Mouse (Mus musculus) liver, embryonic 14.5 days (tissue): ENCODE measurements at regions not wholly inside any gene's neighbourhood (a gene's known extent, or its start where the extent isn't known, plus 50 kb on each side); places are given as distances from the start of the nearest gene placed in this dataset.

Source experiments
- ATAC-seq: fragments of 200-750 bp; cut with Nextera tagmentation; 2 replicates; pipeline ENCODE4 v1.8.0; 2017; ENCODE audit warnings: moderate number of reproducible peaks, mild to moderate bottlenecking, moderate library complexity; ENCODE audit not compliant: insufficient read depth
- DNase-seq, 3 experiments: peaks; one replicate each; pipeline ENCODE4 v3.0.0-alpha.2; 2012 to 2013; ENCODE audit warnings: low read depth in 3 of 3, low spot score in 3 of 3
- H3K27ac ChIP-seq: fragments of 300-500 bp; sonication (generic); 2 replicates; pipeline ENCODE4 v1.5.1; 2014; ENCODE audit warnings: moderate library complexity, mild to moderate bottlenecking, control low read depth, inconsistent platforms
- H3K27me3 ChIP-seq: fragments of 300-500 bp; sonication (generic); 2 replicates; pipeline ENCODE4 v1.6.1; 2014; ENCODE audit warnings: mild to moderate bottlenecking, low read length, moderate library complexity; ENCODE audit not compliant: control insufficient read depth, insufficient read depth
- H3K36me3 ChIP-seq: fragments of 300-500 bp; sonication (generic); replicated peaks from 2 replicates; pipeline ENCODE4 v1.6.1; 2014; ENCODE audit warnings: low read depth; ENCODE audit not compliant: control insufficient read depth, insufficient read depth
- H3K4me1 ChIP-seq, 2 experiments: fragments of 200-500 bp in 1 of 2; fragments of 300-500 bp in 1 of 2; sonication (generic) in 1 of 2; replicated peaks; 2 replicates each; pipeline ENCODE4 v1.6.1; 2012 to 2014; ENCODE audit warnings: antibody characterized with exemption in 1 of 2, inconsistent platforms in 1 of 2, low read length in 1 of 2; ENCODE audit not compliant: control insufficient read depth in 2 of 2, insufficient read depth in 2 of 2
- H3K4me2 ChIP-seq: fragments of 300-500 bp; sonication (generic); 2 replicates; pipeline ENCODE4 v1.6.1; 2014; ENCODE audit warnings: low read depth, mild to moderate bottlenecking, control low read depth, moderate library complexity
- H3K4me3 ChIP-seq, 2 experiments: fragments of 200-500 bp in 1 of 2; fragments of 300-500 bp in 1 of 2; sonication (generic) in 1 of 2; 2 replicates each; pipeline ENCODE4 v1.5.1; 2012 to 2014; ENCODE audit warnings: low read depth in 2 of 2, low read length in 2 of 2, mild to moderate bottlenecking in 2 of 2, control low read depth in 1 of 2, inconsistent platforms in 1 of 2, moderate library complexity in 1 of 2; ENCODE audit not compliant: insufficient read depth in 1 of 2
- H3K9ac ChIP-seq: fragments of 300-500 bp; sonication (generic); replicated peaks from 2 replicates; pipeline ENCODE4 v1.6.1; 2014; ENCODE audit warnings: mild to moderate bottlenecking, control low read depth, moderate library complexity
- H3K9me3 ChIP-seq: fragments of 300-500 bp; sonication (generic); 2 replicates; pipeline ENCODE4 v1.6.1; 2016; ENCODE audit warnings: low read length, mixed read lengths; ENCODE audit not compliant: control insufficient read depth
- CTCF ChIP-seq: IDR thresholded peaks from 2 replicates; pipeline ENCODE4 v1.5.1; 2016; ENCODE audit warnings: antibody characterized with exemption, low read depth, control low read depth
- EP300 ChIP-seq: IDR thresholded peaks from 2 replicates; pipeline ENCODE4 v1.6.1; 2016; ENCODE audit warnings: antibody characterized with exemption, low read depth
- WGBS: fragments of 180-500 bp; shearing (Covaris S2); extraction: QIAGEN DNeasy Blood & Tissue Kit; methylation state at CpG from one replicate; pipeline ENCODE4 v1.1.7; 2014; ENCODE audit not compliant: insufficient replicate concordance; 5-methylcytosine and 5-hydroxymethylcytosine counted together

DNA sequence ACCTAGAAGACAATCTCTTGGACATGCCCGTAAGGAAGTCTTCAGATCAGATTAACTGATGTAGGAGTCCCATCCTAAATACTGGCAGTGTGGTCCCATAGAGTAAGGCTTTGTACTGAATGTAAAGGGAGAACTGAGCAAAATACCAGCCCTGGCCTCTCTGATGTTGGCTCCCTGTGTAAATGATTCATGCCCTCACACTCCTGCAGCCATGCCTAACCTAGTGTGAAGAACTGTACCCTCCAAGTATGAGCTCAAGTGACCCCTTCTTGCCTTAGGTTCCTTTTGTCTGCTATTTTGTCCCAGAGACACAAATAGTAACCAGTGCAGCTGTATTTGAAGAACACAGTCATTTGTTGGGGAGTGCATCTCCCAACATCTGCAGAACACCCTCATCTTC lies 342.4 kb upstream of the Cdh4 start:
- WGBS, result 56% methylated on average over 1 of the region's 1 CpGs
- H3K4me2 ChIP-seq, result no peak overlapping the region
- TF ChIP-seq EP300 (no peak), CTCF (no peak)
- H3K27me3 ChIP-seq, result no peaks in the 10 kb centered on the region
- ATAC-seq (no peak), DNase-seq (no peak)
- H3K9ac ChIP-seq, result no peak overlapping the region
- no peaks in the 10 kb centered on the region for H3K9me3 ChIP-seq
- no peak overlapping the region for H3K4me3 ChIP-seq
- no peaks in the 10 kb centered on the region for H3K4me1 ChIP-seq
- no peak overlapping the region for H3K27ac ChIP-seq
- no peaks in the 10 kb centered on the region for H3K36me3 ChIP-seq

DNA sequence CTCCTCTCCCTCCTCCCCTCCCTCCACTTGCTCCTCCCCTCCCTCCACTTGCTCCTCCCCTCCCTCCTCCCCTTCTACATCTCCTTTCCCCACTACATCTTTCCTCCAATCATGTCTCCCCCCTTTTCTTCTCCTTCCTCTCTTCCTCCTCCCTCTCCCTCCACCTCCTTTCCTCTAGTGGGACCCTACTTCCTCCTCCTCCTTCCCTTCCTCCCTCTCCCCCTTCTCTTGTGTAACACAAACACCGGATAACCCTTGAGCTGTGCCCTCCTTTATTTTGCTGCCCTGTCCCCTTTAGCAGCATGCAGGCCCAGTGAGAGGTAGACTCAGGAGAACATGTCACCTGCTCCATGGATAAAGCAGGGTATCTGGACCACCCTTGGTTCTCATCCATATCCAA lies 339.1 kb upstream of the Cdh4 start:
- Histone ChIP-seq H3K36me3 (no peaks in the 10 kb centered on the region), H3K9me3 (no peaks in the 10 kb centered on the region), H3K27me3 (no peaks in the 10 kb centered on the region), H3K4me1 (no peaks in the 10 kb centered on the region), H3K4me3 (no peak overlapping the region), H3K9ac (no peak overlapping the region), H3K27ac (no peak overlapping the region), H3K4me2 (no peak overlapping the region)
- no peak for DNase-seq
- TF ChIP-seq CTCF (no peak), EP300 (no peak)
- WGBS, result 27% methylated on average over 1 of the region's 1 CpGs
- ATAC-seq, result no peak

DNA sequence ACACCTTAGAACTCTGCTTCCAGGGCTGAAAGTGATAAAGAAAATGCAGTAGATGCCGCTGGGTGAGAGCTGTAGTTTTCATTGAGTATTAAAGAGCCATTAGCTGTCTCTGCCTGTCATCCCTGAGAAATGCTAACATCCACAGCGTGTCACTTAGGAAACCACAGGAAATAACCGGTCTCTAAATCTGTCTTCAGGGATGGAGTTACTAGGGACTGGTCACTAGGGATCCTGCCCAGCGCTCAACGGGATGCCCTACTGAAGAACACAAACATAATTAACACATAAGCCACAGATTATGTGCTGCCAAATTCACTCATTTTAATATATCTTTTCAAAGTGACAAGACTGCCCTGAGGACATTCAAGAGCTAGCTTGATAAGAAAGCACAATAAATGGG lies 329.3 kb upstream of the Cdh4 start:
- no peak overlapping the region for H3K4me2 ChIP-seq
- H3K36me3 ChIP-seq, result no peaks in the 10 kb centered on the region
- TF ChIP-seq EP300 (no peak), CTCF (no peak)
- no peak overlapping the region for H3K9ac ChIP-seq
- DNase-seq, result no peak
- 36% methylated on average over 5 of the region's 5 CpGs for WGBS
- H3K4me1 ChIP-seq, result no peaks in the 10 kb centered on the region
- no peak overlapping the region for H3K4me3 ChIP-seq
- H3K27ac ChIP-seq, result no peak overlapping the region
- no peaks in the 10 kb centered on the region for H3K9me3 ChIP-seq
- H3K27me3 ChIP-seq, result no peaks in the 10 kb centered on the region
- no peak for ATAC-seq

DNA sequence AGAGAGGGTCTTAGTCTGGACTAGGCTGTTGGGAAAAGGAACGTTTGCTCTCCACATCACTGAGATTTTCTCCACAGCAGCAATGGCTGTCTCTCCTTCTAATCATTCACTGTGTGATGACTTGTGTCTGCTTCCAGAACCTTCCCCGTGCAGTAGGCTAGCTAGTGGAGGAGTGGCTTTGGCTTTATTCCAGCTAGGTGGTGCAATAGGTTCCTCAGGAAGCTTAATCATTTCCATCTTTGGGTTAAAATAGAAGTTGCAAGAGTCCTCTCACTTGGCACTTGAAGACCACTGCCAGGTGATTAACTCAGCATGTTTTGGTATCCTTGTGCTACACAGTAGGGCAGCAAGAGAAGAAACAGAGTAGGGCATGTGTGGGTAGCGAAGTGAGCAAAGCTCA lies 314.2 kb upstream of the Cdh4 start:
- TF ChIP-seq CTCF, result no peak
- no peak for TF ChIP-seq EP300
- WGBS, result 45% methylated on average over 3 of the region's 3 CpGs
- DNase-seq, result no peak
- no peaks in the 10 kb centered on the region for H3K36me3 ChIP-seq
- H3K27ac ChIP-seq, result no peak overlapping the region
- H3K4me2 ChIP-seq, result no peak overlapping the region
- no peak overlapping the region for H3K4me3 ChIP-seq
- no peak for ATAC-seq
- no peaks in the 10 kb centered on the region for H3K4me1 ChIP-seq
- H3K9ac ChIP-seq, result no peak overlapping the region
- H3K27me3 ChIP-seq, result no peaks in the 10 kb centered on the region
- H3K9me3 ChIP-seq, result no peaks in the 10 kb centered on the region

DNA sequence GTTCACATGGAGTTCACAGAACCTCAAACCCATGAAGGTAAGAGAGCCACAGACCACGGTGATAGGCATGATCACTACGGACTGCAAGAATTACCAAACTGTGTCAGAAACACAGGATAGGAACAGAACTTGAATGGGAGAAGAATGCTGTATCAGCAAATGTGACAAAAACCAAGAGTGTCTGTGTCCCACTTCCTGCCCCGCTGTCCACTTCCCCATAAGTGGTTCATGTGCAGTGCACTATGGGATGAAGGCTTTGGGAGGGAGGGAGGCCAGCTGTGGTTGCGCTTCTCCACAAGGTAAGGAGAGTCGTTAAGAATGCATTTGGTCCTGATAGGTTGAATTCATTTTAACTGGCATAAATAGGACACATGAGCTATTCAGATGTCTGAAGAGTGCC lies 313.8 kb upstream of the Cdh4 start:
- no peak overlapping the region for H3K27ac ChIP-seq
- whole genome bisulfite sequencing, result 44% methylated on average over 5 of the region's 5 CpGs
- H3K4me2 ChIP-seq, result no peak overlapping the region
- ATAC-seq (no peak), DNase-seq (no peak)
- H3K4me3 ChIP-seq, result no peak overlapping the region
- H3K27me3 ChIP-seq, result no peaks in the 10 kb centered on the region
- no peaks in the 10 kb centered on the region for H3K9me3 ChIP-seq
- no peaks in the 10 kb centered on the region for H3K36me3 ChIP-seq
- no peak overlapping the region for H3K9ac ChIP-seq
- H3K4me1 ChIP-seq, result no peaks in the 10 kb centered on the region
- TF ChIP-seq CTCF, result no peak
- no peak for TF ChIP-seq EP300

DNA sequence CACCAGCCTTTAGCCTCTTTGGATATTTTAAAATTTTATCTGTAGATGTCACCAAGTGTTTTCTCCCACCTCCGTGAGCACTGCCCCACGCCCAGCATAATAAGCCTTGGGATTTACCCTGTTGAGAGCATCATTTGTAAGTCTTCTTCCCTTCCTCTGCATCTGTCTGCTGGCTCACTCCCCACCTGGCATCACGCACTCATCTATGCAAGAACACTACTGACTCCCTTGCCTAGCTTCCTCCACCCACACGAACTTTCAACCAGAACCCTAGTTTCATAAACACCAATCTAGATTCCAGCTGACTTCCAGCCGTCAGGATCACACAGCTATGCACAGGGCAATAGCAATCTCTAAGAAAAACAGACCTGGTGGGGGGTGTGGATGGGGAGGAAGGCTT lies 311.2 kb upstream of the Cdh4 start:
- H3K9ac ChIP-seq, result no peak overlapping the region
- WGBS, result 53% methylated on average over 5 of the region's 5 CpGs
- no peaks in the 10 kb centered on the region for H3K36me3 ChIP-seq
- no peaks in the 10 kb centered on the region for H3K4me1 ChIP-seq
- H3K4me2 ChIP-seq, result no peak overlapping the region
- no peak for DNase-seq
- no peaks in the 10 kb centered on the region for H3K27me3 ChIP-seq
- H3K9me3 ChIP-seq, result no peaks in the 10 kb centered on the region
- TF ChIP-seq CTCF (no peak), EP300 (no peak)
- H3K27ac ChIP-seq, result no peak overlapping the region
- H3K4me3 ChIP-seq, result no peak overlapping the region
- ATAC-seq, result no peak
